Mouse (Mus musculus): ENCODE results near the gene B3galnt1. TPM values are rescaled to one million over a fixed set of nuclear protein-coding genes. Genes with fewer than 3 reads are reported as not detected.

Gene B3galnt1
- total RNA-seq, 1 experiment from 2014 or later = 13.2 TPM

Other genes with a start within 250 kb of the B3galnt1 start
- gene Nmd3, start 123.0 kb upstream of the B3galnt1 start, total RNA-seq (2021) = 91.9 and 99.6 TPM in 2 replicates

All from adrenal gland, postnatal 14 days (tissue).